Mouse (Mus musculus) stomach, postnatal 0 days (tissue): ENCODE data around the gene Rtkn.

ENCODE experiments used
- CTCF ChIP-seq: IDR thresholded peaks from 2 replicates; pipeline ENCODE4 v1.5.1; 2016; ENCODE audit warnings: antibody characterized with exemption, low read depth, mild to moderate bottlenecking, moderate library complexity
- EP300 ChIP-seq: optimal IDR thresholded peaks from 2 replicates; pipeline ENCODE3; 2016; ENCODE audit warnings: antibody characterized with exemption

DNA sequence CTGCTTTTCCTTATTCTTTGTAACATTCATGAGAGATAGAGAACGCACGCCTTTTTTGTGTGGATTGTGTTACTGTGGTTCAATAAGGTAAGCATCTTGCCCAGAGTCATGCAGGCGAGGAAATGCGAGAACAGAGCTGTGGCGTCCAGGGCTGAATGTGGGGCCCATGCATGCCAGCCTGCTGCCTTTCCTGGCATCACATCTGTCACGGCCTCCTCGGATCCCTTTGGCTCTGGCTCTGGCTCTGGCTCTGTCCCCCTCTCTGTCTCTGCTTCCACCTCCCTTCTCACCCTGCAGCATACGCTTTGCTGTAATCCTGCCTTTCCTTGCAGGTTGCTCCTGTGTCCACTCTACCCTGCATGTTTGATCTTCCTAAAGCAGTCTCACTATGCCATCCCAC is 40.7 kb downstream of the Rtkn start:
- no peak for TF ChIP-seq CTCF
- TF ChIP-seq EP300, result no peak
